Mouse (Mus musculus) heart, postnatal 36 days (tissue): ENCODE measurements around the gene Stxbp6. TPM values are rescaled to one million over a fixed set of nuclear protein-coding genes. Genes with fewer than 3 reads are reported as not detected.

Experiments
- DNase-seq, 2 experiments: peaks; one replicate each; pipeline ENCODE4 v3.0.0; 2021 to 2022
- intact Hi-C: fragments of 180-260 bp; cut with DNase I; formaldehyde crosslinking; loops from one replicate; pipeline ENCODE4 v1.15.1; 2025
- total RNA-seq, 2 experiments: library from RNA; stranded (reverse); gene quantifications; 2 replicates each; pipeline ENCODE4 v1.2.3; 2021

Gene Stxbp6
- total RNA-seq, 2 experiments from 2014 or later, result 10.3 to 11.7 TPM

GRCm38 (mm10) chr12:44840585-44840984 lies 233.9 kb downstream of the Stxbp6 start:
- DNase-seq, result no peak
- intact Hi-C loops, result no loop called here

DNA sequence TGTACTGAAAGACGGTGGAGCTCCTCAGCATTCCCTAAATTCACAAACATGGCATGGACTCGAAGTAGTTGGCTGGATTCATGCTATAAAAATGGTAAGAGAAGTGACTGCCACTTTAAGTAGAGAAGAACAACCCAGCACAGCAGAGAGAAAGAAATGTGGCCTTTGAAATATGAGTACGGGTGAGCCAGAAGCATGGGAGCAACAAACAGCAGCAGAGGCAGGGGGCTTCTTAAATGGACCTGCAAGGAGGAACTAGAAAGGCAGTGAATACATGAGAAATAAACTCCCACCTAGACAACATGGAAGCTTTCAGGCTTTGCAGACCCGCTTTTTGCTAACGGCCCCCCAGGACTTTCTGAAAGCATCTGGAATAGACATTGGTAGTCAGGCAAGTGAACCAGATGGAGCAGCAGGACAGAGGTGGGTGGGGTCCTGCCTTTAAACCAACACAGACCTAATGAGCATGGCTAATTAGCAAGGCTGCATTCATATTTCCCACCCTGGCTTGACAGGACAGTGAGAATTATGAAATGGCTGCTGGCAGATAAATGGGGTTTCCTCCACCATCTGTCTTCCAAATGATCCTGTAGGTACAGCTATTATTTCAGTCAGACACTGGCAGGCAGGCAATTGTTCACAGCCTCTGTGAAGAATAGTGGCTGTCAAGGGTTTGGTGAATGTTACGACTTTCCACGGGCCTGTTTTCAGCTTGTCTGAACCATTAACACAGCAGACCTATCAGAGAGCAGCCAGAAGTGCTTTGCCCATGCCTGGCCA lies 234.7 kb downstream of the Stxbp6 start:
- DNase-seq, result no peak
- intact Hi-C loops, result no loop called here

DNA sequence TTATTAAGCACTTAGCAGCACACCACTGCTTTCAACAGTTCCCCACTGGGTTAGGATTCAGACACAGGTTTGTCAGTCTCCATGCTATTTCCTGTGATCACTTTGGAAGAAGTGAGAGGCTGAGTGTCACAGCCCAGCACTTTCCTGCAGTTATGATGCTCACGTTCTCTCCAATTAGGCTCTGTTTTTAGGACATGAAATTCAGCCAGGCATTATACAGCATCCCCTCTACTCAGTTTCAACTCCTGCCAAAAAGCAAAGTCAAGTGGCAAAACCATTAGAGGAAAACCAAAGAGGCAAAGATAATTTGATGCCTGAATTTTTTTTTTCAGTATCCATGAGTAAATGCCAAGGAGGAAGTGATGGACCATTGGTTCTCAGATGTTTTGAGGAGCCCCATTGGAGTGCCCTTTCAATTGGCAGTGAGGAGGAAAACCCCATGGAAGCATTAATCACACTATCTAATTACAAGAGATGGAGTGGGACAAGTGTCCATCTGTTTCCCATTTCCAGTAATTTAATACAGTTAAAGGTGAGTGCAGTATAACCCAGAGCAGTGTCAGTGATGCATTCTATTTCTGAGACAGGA lies 238.5 kb downstream of the Stxbp6 start:
- DNase-seq, result no peak
- intact Hi-C loops, result no loop called here

- no peak for DNase-seq
- intact Hi-C loops, result no loop called here
These were observed 262.6 kb downstream of the Stxbp6 start for GRCm38 (mm10) chr12:44811895-44812294.

DNA sequence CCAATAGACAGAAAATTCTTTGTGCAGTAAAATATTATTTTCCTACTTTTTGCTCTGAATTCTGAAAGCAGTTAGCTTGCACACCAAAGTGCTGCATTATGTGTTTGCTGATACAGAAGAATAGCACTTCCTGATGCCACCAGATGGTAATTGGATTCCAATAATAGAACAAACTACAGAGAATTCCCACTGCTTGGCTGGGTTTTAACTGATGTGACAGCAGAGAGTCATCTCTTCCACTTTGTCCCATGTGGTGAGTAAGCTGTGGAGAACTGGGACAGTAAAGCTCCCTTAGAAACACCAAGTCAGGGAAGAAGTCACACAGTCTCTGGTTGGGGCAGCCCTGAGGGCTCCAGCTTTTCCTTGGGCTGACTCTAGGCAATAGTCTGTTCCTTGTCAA lies 270.3 kb downstream of the Stxbp6 start:
- DNase-seq, result no peak
- intact Hi-C loops, result no loop called here
